Mouse (Mus musculus): ENCODE results near the gene Tmx1. TPM values are rescaled to one million over a fixed set of nuclear protein-coding genes. Genes with fewer than 3 reads are reported as not detected.
A peak's percentile ranks its signal among the peaks of the same experiment; 100 is the strongest.

Gene Tmx1
- polyA plus RNA-seq, 1 experiment from 2014 or later: 114 TPM

DNA sequence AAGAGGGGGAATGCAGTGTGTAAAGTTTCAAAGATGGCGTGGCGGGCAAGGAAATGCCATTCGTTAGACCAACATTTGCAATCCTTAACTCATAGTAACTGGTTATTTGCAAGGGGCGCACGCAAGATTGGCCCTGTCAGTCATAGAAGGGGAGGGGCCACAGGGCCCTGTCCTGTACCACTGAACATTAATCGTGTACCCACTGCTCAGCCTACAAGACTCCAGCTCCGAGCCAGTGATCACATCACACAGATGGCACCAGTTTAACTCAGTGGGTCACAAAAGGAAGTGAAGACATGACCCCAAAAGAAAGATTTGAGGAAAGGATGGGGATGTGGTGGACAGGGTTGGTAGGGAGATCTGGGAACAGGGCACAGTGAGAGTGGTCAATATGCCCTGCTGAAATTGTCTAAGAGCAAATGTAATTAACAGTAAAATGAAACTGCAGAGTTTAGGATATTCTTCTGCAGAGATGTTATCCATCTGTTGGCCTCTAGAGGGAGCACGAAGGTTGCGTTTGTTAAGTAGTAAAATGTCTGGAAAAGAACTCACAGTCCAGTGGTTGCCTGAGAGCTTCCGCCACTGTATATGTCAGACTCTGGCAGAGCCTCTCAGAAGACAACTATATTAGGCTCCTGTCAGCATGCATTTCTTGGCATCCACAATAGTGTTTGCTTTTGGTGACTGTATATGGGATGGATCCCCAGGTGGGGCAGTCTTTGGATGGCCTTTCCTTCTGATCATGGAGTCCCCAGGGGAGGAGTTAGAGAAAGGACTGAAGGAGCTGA, 41.8 kb downstream of the Tmx1 start:
- H3K4me3 ChIP-seq (replicated peaks): no peak overlapping the region
- ATAC-seq (replicated peaks; ENCODE audit: low FRiP score): peak; percentile 64; the same call in 1 of the 2 replicates
- no peak overlapping the region for H3K27ac ChIP-seq
- no peaks in the 10 kb centered on the region for H3K27me3 ChIP-seq
- no peak overlapping the region for H3K4me2 ChIP-seq
- 0 out of 2 replicates have a peak, but pooled peaks cover 4% of the 10 kb centered on the region for H3K4me1 ChIP-seq
- 58% methylated on average over 10 of the region's 10 CpGs for WGBS
- no peak overlapping the region for H3K9ac ChIP-seq
- no peaks in the 10 kb centered on the region for H3K36me3 ChIP-seq
- no peaks in the 10 kb centered on the region for H3K9me3 ChIP-seq (replicated peaks)

GRCm38 (mm10) chr12:70495282-70495922, 42.5 kb downstream of the Tmx1 start:
- no peaks in the 10 kb centered on the region for H3K27me3 ChIP-seq
- H3K4me1 ChIP-seq: 0 out of 2 replicates have a peak, but pooled peaks cover 4% of the 10 kb centered on the region
- H3K27ac ChIP-seq: no peak overlapping the region
- 0 out of 2 replicates have a peak, but pooled peaks have one; percentile 9 for ATAC-seq (replicated peaks; ENCODE audit: low FRiP score)
- H3K4me2 ChIP-seq: no peak overlapping the region
- no peak overlapping the region for H3K4me3 ChIP-seq (replicated peaks)
- no peaks in the 10 kb centered on the region for H3K9me3 ChIP-seq (replicated peaks)
- H3K36me3 ChIP-seq: no peaks in the 10 kb centered on the region
- H3K9ac ChIP-seq: no peak overlapping the region
- WGBS: 64% methylated on average over 4 of the region's 4 CpGs

GRCm38 (mm10) chr12:70498091-70498490, 45.2 kb downstream of the Tmx1 start:
- no peak for ATAC-seq (replicated peaks; ENCODE audit: low FRiP score)
- H3K4me2 ChIP-seq: no peak overlapping the region
- no peaks in the 10 kb centered on the region for H3K27me3 ChIP-seq
- WGBS: 78% methylated on average over 3 of the region's 3 CpGs
- no peaks in the 10 kb centered on the region for H3K9me3 ChIP-seq (replicated peaks)
- no peak overlapping the region for H3K4me3 ChIP-seq (replicated peaks)
- H3K36me3 ChIP-seq: no peaks in the 10 kb centered on the region
- no peak overlapping the region for H3K27ac ChIP-seq
- H3K4me1 ChIP-seq: 0 out of 2 replicates have a peak, but pooled peaks cover 4% of the 10 kb centered on the region
- no peak overlapping the region for H3K9ac ChIP-seq

- H3K9me3 ChIP-seq (replicated peaks): no peaks in the 10 kb centered on the region
- no peaks in the 10 kb centered on the region for H3K4me1 ChIP-seq
- no peak overlapping the region for H3K9ac ChIP-seq
- H3K27ac ChIP-seq: no peak overlapping the region
- no peak overlapping the region for H3K4me2 ChIP-seq
- 76% methylated on average over 5 of the region's 5 CpGs for WGBS
- H3K36me3 ChIP-seq: no peaks in the 10 kb centered on the region
- no peak overlapping the region for H3K4me3 ChIP-seq (replicated peaks)
- no peaks in the 10 kb centered on the region for H3K27me3 ChIP-seq
- no peak for ATAC-seq (replicated peaks; ENCODE audit: low FRiP score)
These were observed 53.1 kb downstream of the Tmx1 start for GRCm38 (mm10) chr12:70505971-70506370.

- no peak overlapping the region for H3K27ac ChIP-seq
- ATAC-seq (replicated peaks; ENCODE audit: low FRiP score): no peak
- H3K9ac ChIP-seq: no peak overlapping the region
- H3K4me2 ChIP-seq: no peak overlapping the region
- no peaks in the 10 kb centered on the region for H3K27me3 ChIP-seq
- H3K9me3 ChIP-seq (replicated peaks): no peaks in the 10 kb centered on the region
- H3K4me3 ChIP-seq (replicated peaks): no peak overlapping the region
- H3K36me3 ChIP-seq: no peaks in the 10 kb centered on the region
- no peaks in the 10 kb centered on the region for H3K4me1 ChIP-seq
- WGBS: 79% methylated on average over 5 of the region's 5 CpGs
These were observed 59.1 kb downstream of the Tmx1 start for GRCm38 (mm10) chr12:70512023-70512422.

DNA sequence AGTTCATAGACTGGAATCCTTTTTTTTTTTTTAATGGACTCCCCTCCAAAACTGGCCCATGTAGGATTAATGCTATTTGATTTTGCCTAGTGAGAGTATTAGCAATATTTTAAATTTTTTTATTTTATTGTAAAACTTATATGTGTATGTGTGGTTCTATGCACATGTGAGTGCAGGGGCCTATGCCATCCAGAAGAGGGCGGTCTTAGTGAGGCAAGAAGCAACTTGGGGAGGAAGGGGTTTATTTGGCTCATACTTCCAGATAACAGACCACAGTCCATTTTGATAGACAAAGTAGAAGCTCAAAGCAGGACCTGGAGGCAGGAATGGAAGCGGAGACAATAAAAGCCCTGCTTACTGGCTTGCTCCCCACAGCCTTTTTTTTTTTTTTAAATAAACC, 59.5 kb downstream of the Tmx1 start:
- Histone ChIP-seq H3K27me3 (no peaks in the 10 kb centered on the region), H3K36me3 (no peaks in the 10 kb centered on the region), H3K9ac (no peak overlapping the region), H3K4me2 (no peak overlapping the region), H3K9me3 (replicated peaks) (no peaks in the 10 kb centered on the region), H3K27ac (no peak overlapping the region), H3K4me1 (no peaks in the 10 kb centered on the region), H3K4me3 (replicated peaks) (no peak overlapping the region)
- ATAC-seq (replicated peaks; ENCODE audit: low FRiP score): no peak
- 96% methylated on average over 2 of the region's 2 CpGs for WGBS

Other genes with a start within 250 kb of the Tmx1 start
- gene Pygl, start 221.6 kb upstream of the Tmx1 start, polyA plus RNA-seq (2015; fragmentation: Nextera tagmentation; extraction: Ambion mirVana): 37.6 and 38.5 TPM in 2 replicates
- gene Trim9, start 105.5 kb upstream of the Tmx1 start, polyA plus RNA-seq (2015; fragmentation: Nextera tagmentation; extraction: Ambion mirVana): 2.6 and 2.8 TPM in 2 replicates